Mouse (Mus musculus) megakaryocyte, embryonic 14.5 days (primary cell): Measurements from ENCODE around the gene Tmem40.

ENCODE experiments used
- FLI1 ChIP-seq: IDR thresholded peaks from 2 replicates; pipeline ENCODE4 v1.6.1; 2012; ENCODE audit warnings: low read length, inconsistent platforms, mixed read lengths
- GATA1 ChIP-seq: IDR thresholded peaks from 3 replicates; pipeline ENCODE4 v1.6.1; 2012; ENCODE audit warnings: mixed read lengths, low read length, inconsistent platforms, borderline replicate concordance

DNA sequence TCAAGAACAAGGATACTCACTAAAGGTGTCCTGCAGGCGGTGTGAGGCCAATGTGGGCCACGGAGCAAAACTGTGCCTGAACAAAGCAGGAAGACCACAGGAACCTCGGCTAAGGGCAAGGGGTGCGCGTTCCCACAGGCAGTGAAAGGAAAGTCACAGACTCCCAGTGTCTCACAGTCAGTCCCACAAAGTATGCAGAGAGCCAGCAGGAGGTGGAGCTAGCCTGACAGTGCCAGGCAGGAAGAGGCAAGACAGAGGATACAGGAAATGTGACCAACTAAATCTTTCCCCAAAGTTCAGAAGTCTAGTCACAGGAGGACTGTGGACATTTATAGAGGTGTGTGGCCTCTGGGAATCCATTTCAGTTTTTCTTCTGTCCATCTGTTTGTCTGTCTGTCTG, 59.3 kb downstream of the Tmem40 start:
- TF ChIP-seq GATA1 (no peak), FLI1 (no peak)
